Mouse (Mus musculus) lung, adult 18-20 months (tissue): ENCODE results near the gene Gm4924.

Source experiments
- DNase-seq, 2 experiments: peaks; one replicate each; pipeline ENCODE4 v3.0.0; 2022; ENCODE audit warnings: mixed read lengths in 2 of 2

Gene Gm4924

DNA sequence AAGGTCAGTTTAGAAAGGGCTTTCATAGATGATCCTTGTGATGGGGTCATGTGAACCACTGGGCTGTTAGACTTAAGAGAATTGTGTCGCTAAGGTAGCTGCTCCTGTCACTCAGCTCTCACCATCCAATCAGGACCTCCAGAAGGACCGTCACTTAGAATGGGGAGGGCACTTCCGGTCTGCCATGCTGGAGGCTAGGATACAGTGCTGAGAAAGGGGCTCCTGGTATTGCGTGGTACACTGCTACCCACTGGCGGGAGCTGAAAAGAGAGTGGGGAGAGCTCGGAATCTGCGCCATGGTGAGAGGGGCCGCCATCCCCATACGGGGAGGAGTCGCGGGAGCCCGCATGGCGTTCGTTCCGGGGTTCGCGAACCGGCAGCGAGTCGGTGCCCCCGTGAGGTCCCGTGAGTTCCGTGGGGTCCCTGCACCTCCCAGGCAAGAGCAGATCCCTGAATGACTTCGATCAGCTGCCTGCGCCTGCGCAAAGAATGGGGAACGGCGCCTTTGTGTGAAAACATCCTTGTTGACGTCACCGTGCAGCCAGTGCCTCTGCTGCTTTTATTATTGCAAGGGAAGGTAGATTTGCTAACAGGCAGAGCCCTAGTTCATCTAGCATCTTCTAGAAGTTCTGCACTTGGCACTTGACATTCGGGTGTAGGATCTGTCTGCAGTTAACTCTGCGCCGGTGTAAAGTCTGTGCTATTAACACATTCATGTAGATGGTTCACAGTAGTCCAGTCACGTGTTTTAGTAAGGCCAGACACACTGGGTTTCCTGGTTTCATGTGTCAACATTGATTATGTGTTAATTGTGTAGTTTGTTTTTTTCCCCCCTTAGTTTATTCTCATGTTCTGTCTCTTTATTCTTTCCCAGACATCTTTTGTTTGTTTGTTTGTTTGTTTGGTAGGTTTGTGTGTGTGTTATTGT, at the start of gene Gm4924:
Gene Gm4924, plus strand, starts transcription at position 173 of the 928 bp plus-strand sequence.
- DNase-seq = peak; percentile 83 to 86

DNA sequence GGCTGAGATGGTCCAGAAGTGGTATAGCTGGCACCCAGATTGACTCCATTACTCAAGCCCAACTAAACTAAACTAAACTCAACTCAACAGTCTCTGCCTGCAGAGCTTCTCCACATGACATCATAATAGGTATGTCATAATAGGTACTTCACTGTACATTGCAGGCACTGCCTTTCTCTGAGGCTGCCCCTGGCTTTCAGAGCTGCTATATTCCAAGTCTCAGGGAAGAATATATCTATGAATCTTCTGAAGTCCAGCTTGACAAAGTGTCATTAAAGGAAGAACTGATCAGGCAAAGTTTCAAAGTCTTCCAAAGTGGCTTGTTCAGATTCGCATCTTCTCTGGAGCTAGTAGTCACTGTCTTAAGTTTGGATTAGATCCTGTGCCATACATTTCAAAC, 37.6 kb upstream of the Gm4924 start, which contains the start of gene 4932415D10Rik:
Gene 4932415D10Rik, minus strand, starts transcription at position 101 of the 400 bp plus-strand sequence.
- DNase-seq = no peak

DNA sequence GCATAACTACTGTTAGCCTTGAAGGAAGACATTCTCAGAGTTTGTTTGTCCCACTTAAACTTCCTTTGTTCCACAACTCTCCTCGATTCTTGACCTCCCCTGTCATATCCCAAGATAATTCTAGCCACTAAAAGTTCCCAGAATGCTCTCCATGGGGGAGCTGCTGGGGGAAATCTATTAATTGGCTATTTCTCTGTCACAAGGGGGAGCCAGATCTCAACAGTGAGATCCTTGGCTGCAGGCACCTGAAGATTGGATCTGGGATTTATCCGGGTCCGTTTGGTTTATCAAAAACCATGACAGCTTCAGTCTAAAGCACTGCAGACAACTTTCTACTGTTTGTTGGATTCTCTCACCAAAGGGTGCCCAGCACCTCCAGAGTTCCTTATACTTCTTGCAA, 33.9 kb upstream of the Gm4924 start:
- no peak for DNase-seq

DNA sequence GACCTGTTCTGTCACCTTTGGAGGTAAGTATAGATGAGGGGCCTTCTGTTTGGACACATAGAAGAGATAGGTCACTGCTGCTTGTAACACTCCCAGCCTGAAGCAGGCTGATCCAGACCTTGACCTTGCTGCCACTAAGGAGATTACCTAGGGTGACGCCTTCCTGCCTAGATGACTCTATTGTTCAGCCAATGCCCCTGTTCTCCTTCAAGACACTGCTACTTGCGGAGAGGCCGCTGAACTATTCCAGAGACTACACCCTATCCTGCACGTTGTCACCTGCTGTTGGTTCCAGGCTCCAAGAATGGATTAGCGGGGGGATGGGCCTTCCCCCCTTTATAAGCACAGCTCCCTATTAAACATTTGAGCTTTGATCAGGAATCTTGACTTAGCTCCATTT, 24.2 kb upstream of the Gm4924 start:
- DNase-seq = no peak

DNA sequence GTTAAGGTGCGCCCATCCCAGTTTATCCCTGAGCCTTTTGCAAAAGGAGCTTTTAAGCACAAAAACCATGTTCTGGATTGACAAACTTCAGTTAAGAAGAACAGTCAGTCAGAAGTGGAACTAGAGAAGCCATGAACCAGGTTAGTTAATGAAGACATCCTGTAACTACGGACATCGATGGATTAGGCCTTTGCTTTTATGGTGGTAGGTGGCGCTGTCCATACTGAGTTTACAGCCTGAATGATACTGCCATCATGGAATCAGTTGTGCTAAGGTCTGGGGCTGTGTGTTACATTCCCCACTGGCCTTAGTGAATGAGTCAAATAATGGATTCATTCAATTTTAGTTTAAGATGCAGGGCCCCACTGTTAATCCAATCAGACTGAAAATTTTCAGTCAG, 1.3 kb downstream of the Gm4924 start:
- no peak for DNase-seq

DNA sequence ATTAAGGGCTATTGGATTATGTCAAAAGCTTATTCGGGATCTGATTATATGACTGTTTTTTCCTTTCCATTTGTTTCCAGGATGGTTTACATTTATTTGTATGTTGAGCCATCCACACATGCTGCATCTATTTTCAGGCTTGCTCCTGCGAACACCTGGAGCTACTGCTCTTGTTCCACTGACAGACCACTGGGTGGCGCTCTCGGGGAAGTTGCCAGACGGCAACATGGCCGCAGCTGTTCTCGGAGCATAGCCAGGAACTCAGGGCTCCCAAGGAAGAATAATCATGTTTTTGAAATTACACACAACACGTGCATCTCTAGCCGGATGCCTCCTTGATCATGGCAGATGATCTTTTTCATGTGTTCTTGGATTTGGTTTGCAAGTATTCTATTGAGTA, 7.9 kb downstream of the Gm4924 start:
- DNase-seq = no peak

DNA sequence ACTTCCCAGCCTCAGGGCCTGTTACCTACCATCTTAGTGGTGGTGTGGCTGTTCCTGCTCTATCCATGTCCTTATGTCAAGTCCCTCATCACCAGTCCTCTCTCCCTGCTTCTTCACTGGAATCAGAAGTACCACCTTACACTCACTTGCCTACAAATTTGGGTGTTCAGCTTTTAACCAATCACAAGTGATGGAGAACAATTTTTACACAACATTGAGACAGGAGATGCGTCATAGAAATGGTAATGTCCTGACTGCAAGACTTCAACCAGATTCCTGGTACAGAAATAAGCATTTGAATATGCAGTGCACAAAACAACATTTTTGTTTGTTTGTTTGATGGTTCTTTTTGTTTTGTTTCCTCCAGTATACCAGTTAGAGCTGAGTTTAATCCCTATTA, 28.9 kb downstream of the Gm4924 start:
- DNase-seq = no peak

DNA sequence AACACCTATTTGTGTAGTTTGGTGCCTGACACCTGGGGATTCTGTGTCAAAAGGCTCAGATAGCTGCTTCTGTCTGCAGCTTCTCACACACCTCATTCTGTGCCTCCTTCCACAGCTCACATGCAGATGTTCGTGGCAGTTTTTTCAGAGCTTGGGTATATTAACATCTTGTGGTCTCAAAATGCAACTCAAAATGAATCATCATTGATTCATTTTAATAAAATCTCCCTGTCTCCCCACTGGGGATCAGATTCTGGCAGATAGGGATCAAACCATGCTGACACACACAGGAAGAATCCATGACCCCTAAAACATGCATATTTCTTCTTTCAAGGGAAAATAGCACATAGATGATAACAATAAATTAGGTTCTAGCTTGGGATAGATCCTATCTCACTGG, 55.5 kb downstream of the Gm4924 start:
- DNase-seq = no peak

DNA sequence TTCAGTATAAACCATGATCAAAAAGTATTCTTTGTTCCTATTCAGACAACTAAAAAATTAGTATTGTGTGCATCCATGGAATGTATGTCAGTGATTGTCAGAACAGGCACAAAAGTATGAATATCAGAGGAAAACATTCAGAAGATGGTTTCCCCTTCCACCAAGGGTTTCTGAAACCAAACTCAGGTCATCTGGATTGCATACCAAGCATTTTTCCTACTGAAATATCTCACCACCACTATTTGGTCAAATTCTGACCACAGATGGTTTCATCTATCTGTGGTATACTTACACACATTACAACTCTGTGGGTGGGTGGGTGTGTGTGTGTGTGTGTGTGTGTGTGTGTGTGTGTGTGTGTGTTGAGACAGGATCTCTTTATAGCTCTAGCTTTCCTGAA, 69.6 kb downstream of the Gm4924 start:
- DNase-seq = no peak
